Comparison of ENCODE assay signal across 9 mouse cellular contexts in genomic region chr9:59269728-59270127, GRCm38 (mm10). TPM values are rescaled to one million over a fixed set of nuclear protein-coding genes. Genes with fewer than 3 reads are reported as not detected.
DNase-seq lines count a peak whose midpoint lies in the region; ATAC-seq and TF ChIP-seq lines count a peak whose summit lies in the region.
"Had no signal": no experiment of that assay in that cellular context is flagged by ENCODE, and none has a peak within 500 bp of the region (broad histone marks: within the 10 kb centered on the region; RNA-seq: fewer than 3 reads in every experiment).

No protein-coding gene starts in this region.

- no peak for TF ChIP-seq POLR2A in embryonic fibroblast, embryonic 13.5 days (IDR thresholded peaks at IDR 0.05; ENCODE audit: low read depth, low read length)

- ATAC-seq in megakaryocyte, adult 5-6 weeks (ENCODE audit: poor library complexity, severe bottlenecking): no peak

- intact Hi-C loops in heart, postnatal 36 days (cut with DNase I): loop anchor here (1.0 kb wide), 1 partner anchor 256 kb away; no protein-coding TSS in a partner anchor

- H3K4me3 ChIP-seq in embryonic fibroblast, embryonic 13.5 days (ENCODE audit: insufficient read depth, low read length): no peak overlapping the region
- H3K4me3 ChIP-seq: embryonic facial prominence, embryonic 12.5 days had no signal

- DNase-seq in 416B (ENCODE audit: low read depth): peak; percentile 59
- DNase-seq in WW6 (ENCODE audit: low read depth, low spot score): peak; percentile 46
- DNase-seq in heart, postnatal 36 days: peak; percentile 47 to 61
- DNase-seq in layer of hippocampus, adult 8-10 months (ENCODE audit: low spot score in 2 of 2): peak; percentile 40 to 69
- peak; percentile 86 for DNase-seq in lung, postnatal 10 days
- peak; percentile 34 to 40 for DNase-seq in right cerebral cortex, postnatal 36 days (ENCODE audit: low spot score in 2 of 2)

- no peaks in the 10 kb centered on the region for H3K4me1 ChIP-seq in embryonic fibroblast, embryonic 13.5 days (ENCODE audit: control insufficient read depth, insufficient read depth, low read length)

- H3K27ac ChIP-seq in embryonic fibroblast, embryonic 13.5 days (ENCODE audit: insufficient read depth, low read length): no peak overlapping the region
- H3K27ac ChIP-seq: embryonic facial prominence, embryonic 12.5 days had no signal

- TF ChIP-seq CTCF in embryonic fibroblast, embryonic 13.5 days (IDR thresholded peaks at IDR 0.05; ENCODE audit: borderline replicate concordance, insufficient read depth, low read length): peak; percentile 25; the same call in 1 of the 2 replicates

RNA-seq across cellular contexts. Expression of gene Adpgk, which starts 21.6 kb away (rescaled TPM):
- polyA plus RNA-seq in embryonic fibroblast, embryonic 13.5 days (2011; ENCODE audit: insufficient read length, low read depth, missing spikeins): 52.6 and 59.3 TPM in 2 replicates
- total RNA-seq in heart, postnatal 36 days (2021): 1 to 10 TPM; 7.3 to 8.5 TPM
- total RNA-seq in layer of hippocampus, adult 8-10 months (2022): 10 to 100 TPM; 15.3 to 19.8 (median 17.9) TPM
- total RNA-seq in megakaryocyte, adult 5-6 weeks (2015): 199 and 247 TPM in 2 replicates
- 176 and 232 TPM in 2 replicates for total RNA-seq in megakaryocyte, adult 5-6 weeks (2017)

Comparison
In these comparisons a context has a peak if more than half of its experiments do, and no peak if none do; other contexts are left out.
1. RNA of gene Adpgk, which starts 21.6 kb away (total RNA-seq): 176 to 247 TPM in megakaryocyte, adult 5-6 weeks; 15.3 to 19.8 TPM in layer of hippocampus, adult 8-10 months and 7.3 to 8.5 TPM in heart, postnatal 36 days; every median in the first group is over 4 times any median in the second.
2. Peak in every context shown above with its lines, with median percentiles within 50 percentile points of each other: DNase-seq.